Mouse (Mus musculus) stomach, postnatal 0 days (tissue): Measurements from ENCODE around the gene Ank2. TPM values are rescaled to one million over a fixed set of nuclear protein-coding genes. Genes with fewer than 3 reads are reported as not detected.

ENCODE experiments used
- ATAC-seq: fragments of 200-750 bp; cut with Nextera tagmentation; 2 replicates; pipeline ENCODE4 v1.8.0; 2017; ENCODE audit not compliant: low FRiP score, low TSS enrichment
- DNase-seq: peaks from one replicate; pipeline ENCODE4 v3.0.0-alpha.2; 2016; ENCODE audit warnings: low spot score
- H3K27ac ChIP-seq: fragments of 300-500 bp; sonication (generic); replicated peaks from 2 replicates; pipeline ENCODE4 v1.5.1; 2014; ENCODE audit warnings: mild to moderate bottlenecking, control low read depth
- H3K27me3 ChIP-seq: fragments of 300-500 bp; sonication (generic); 2 replicates; pipeline ENCODE4 v1.6.1; 2014; ENCODE audit warnings: low read length; ENCODE audit not compliant: control insufficient read depth, insufficient read depth
- H3K36me3 ChIP-seq: fragments of 300-500 bp; sonication (generic); 2 replicates; pipeline ENCODE4 v1.6.1; 2014; ENCODE audit warnings: low read length, mixed read lengths; ENCODE audit not compliant: control insufficient read depth, insufficient read depth
- H3K4me1 ChIP-seq: fragments of 300-500 bp; sonication (generic); replicated peaks from 2 replicates; pipeline ENCODE4 v1.6.1; 2014; ENCODE audit warnings: antibody characterized with exemption; ENCODE audit not compliant: control insufficient read depth, insufficient read depth
- H3K4me2 ChIP-seq: fragments of 300-500 bp; sonication (generic); replicated peaks from 2 replicates; pipeline ENCODE4 v1.6.1; 2014; ENCODE audit warnings: low read depth, mild to moderate bottlenecking, control low read depth, moderate library complexity
- H3K4me3 ChIP-seq: fragments of 300-500 bp; sonication (generic); 2 replicates; pipeline ENCODE4 v1.5.1; 2014; ENCODE audit warnings: low read depth, low read length, control low read depth
- H3K9ac ChIP-seq: fragments of 300-500 bp; sonication (generic); 2 replicates; pipeline ENCODE4 v1.6.1; 2014; ENCODE audit warnings: mild to moderate bottlenecking, low read length, control low read depth, mixed read lengths
- H3K9me3 ChIP-seq: fragments of 300-500 bp; sonication (generic); 2 replicates; pipeline ENCODE4 v1.6.1; 2016; ENCODE audit warnings: low read length; ENCODE audit not compliant: control insufficient read depth
- CTCF ChIP-seq: IDR thresholded peaks from 2 replicates; pipeline ENCODE4 v1.5.1; 2016; ENCODE audit warnings: antibody characterized with exemption, low read depth, mild to moderate bottlenecking, moderate library complexity
- EP300 ChIP-seq: optimal IDR thresholded peaks from 2 replicates; pipeline ENCODE3; 2016; ENCODE audit warnings: antibody characterized with exemption
- WGBS: fragments of 180-500 bp; shearing (Covaris S2); extraction: QIAGEN DNeasy Blood & Tissue Kit; methylation state at CpG from one replicate; pipeline ENCODE4 v1.1.7; 2014; 5-methylcytosine and 5-hydroxymethylcytosine counted together
- polyA plus RNA-seq: library from polyadenylated mRNA; unstranded; fragments of >200 nt; fragmentation: Nextera tagmentation; extraction: Ambion mirVana; gene quantifications from 2 replicates; pipeline ENCODE4 v1.2.1, GENCODE M21; 2015

Gene Ank2
- polyA plus RNA-seq, 1 experiment from 2014 or later = 12.3 TPM

DNA sequence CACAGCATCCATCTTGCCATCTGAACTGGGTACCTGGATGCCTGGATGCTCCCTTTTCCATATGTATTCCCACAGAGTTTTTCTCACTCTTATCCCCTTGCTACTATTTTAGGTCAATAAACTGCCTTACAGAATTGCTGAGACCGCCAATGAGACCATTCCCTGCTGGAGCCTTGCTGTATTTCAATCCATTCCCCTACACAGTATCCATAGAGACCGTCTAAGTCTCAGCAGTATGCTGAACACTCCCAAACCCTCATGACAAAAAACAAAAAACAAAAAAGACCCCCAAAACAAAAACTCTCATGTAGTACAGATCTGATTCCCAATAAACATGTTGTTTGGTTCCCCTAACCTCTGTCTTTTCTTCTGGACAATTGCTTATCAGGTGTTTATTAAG lies 365.1 kb downstream of the Ank2 start:
- Histone ChIP-seq H3K4me1 (no peaks in the 10 kb centered on the region), H3K36me3 (no peaks in the 10 kb centered on the region), H3K4me2 (no peak overlapping the region), H3K9ac (no peak overlapping the region), H3K4me3 (no peak overlapping the region), H3K9me3 (no peaks in the 10 kb centered on the region), H3K27me3 (no peaks in the 10 kb centered on the region), H3K27ac (no peak overlapping the region)
- TF ChIP-seq EP300 (no peak), CTCF (no peak)
- WGBS = 67% methylated on average over 2 of the region's 2 CpGs
- no peak for ATAC-seq
- DNase-seq = no peak

- Histone ChIP-seq H3K4me2 (no peak overlapping the region), H3K9me3 (no peaks in the 10 kb centered on the region), H3K9ac (no peak overlapping the region), H3K27me3 (no peaks in the 10 kb centered on the region), H3K27ac (no peak overlapping the region), H3K4me1 (no peaks in the 10 kb centered on the region), H3K36me3 (no peaks in the 10 kb centered on the region), H3K4me3 (no peak overlapping the region)
- ATAC-seq = no peak
- no peak for TF ChIP-seq EP300
- no peak for TF ChIP-seq CTCF
- DNase-seq = no peak
- 43% methylated on average over 3 of the region's 3 CpGs for WGBS
These were observed 368.1 kb downstream of the Ank2 start for GRCm38 (mm10) chr3:127131048-127131447.

DNA sequence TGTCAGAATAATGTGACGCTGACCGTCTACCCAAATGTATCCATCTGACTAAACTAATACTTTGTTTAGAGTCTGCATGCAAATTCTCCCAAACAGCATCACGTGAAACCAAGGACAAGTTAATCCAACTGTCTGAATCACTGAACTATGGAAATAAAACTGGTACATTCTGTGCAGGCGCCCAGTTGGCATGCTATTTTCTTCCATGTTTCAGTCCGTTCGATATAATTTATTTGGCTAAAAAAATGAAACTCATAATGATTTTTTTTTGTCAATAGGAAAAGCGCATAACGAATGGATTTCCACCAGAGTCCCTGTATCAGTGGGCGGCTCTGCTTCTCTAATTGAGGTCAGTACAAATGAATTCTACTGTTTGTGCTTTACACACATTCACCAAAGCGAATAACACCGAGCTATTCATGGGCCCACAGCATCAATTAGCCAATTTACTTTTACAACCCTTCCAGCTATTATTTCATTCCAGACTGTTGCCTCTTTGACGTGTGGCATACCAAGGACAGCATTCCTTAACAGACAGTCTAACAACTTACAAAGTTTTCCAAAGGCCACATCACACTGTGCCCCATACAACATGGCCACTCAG lies 368.9 kb downstream of the Ank2 start:
- no peak overlapping the region for H3K27ac ChIP-seq
- H3K4me3 ChIP-seq = no peak overlapping the region
- no peaks in the 10 kb centered on the region for H3K36me3 ChIP-seq
- no peak for ATAC-seq
- no peaks in the 10 kb centered on the region for H3K4me1 ChIP-seq
- no peaks in the 10 kb centered on the region for H3K9me3 ChIP-seq
- no peak overlapping the region for H3K4me2 ChIP-seq
- DNase-seq = no peak
- no peak for TF ChIP-seq EP300
- TF ChIP-seq CTCF = no peak
- no peaks in the 10 kb centered on the region for H3K27me3 ChIP-seq
- no peak overlapping the region for H3K9ac ChIP-seq
- 73% methylated on average over 12 of the region's 12 CpGs for WGBS

DNA sequence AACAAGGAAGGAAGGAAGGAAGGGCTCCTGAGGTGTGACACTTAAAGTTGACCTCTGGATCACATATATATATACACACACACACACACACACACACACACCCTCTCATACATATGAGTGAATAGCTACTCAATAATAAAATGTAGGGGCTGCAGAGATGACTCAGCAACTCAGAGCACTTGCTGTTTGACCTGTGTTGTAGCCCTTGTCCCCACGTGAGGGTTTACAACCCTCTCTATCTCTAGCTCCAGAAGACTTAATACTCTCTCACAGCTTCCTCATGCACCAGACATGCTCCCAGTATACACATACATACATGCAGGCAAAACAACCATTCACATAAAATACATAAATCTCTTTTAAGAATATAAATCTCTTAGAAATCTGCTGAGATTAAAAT lies 369.4 kb downstream of the Ank2 start:
- ATAC-seq = no peak

GRCm38 (mm10) chr3:127127611-127128010 lies 371.5 kb downstream of the Ank2 start:
- H3K4me1 ChIP-seq = 0 out of 2 replicates have a peak, but pooled peaks cover 2% of the 10 kb centered on the region

More for the DNA sequence above, 369.4 kb downstream of the Ank2 start:
- H3K9me3 ChIP-seq = no peaks in the 10 kb centered on the region
- H3K4me2 ChIP-seq = no peak overlapping the region
- WGBS = 50% methylated on average over 1 of the region's 1 CpGs
- no peak for DNase-seq
- no peak overlapping the region for H3K4me3 ChIP-seq
- H3K27me3 ChIP-seq = no peaks in the 10 kb centered on the region
- no peaks in the 10 kb centered on the region for H3K4me1 ChIP-seq
- H3K36me3 ChIP-seq = no peaks in the 10 kb centered on the region
- H3K9ac ChIP-seq = no peak overlapping the region
- H3K27ac ChIP-seq = no peak overlapping the region
- no peak for TF ChIP-seq CTCF
- no peak for TF ChIP-seq EP300

GRCm38 (mm10) chr3:127126220-127126619 lies 372.9 kb downstream of the Ank2 start:
- DNase-seq (no peak), ATAC-seq (no peak)
- 31% methylated on average over 3 of the region's 3 CpGs for WGBS
- Histone ChIP-seq H3K4me2 (no peak overlapping the region), H3K27ac (no peak overlapping the region), H3K9me3 (no peaks in the 10 kb centered on the region), H3K9ac (no peak overlapping the region), H3K27me3 (no peaks in the 10 kb centered on the region), H3K36me3 (no peaks in the 10 kb centered on the region), H3K4me1 (0 out of 2 replicates have a peak, but pooled peaks cover 2% of the 10 kb centered on the region), H3K4me3 (no peak overlapping the region)
- TF ChIP-seq CTCF (no peak), EP300 (no peak)

More at GRCm38 (mm10) chr3:127127611-127128010, 371.5 kb downstream of the Ank2 start:
- Histone ChIP-seq H3K27ac (no peak overlapping the region), H3K9ac (no peak overlapping the region), H3K27me3 (no peaks in the 10 kb centered on the region), H3K9me3 (no peaks in the 10 kb centered on the region), H3K36me3 (no peaks in the 10 kb centered on the region), H3K4me3 (no peak overlapping the region), H3K4me2 (no peak overlapping the region)
- 42% methylated on average over 1 of the region's 1 CpGs for WGBS
- ATAC-seq = no peak
- no peak for TF ChIP-seq EP300
- no peak for TF ChIP-seq CTCF
- DNase-seq = no peak
